Mouse (Mus musculus) intestine, postnatal 0 days (tissue): ENCODE results near the gene Elmo1. TPM values are rescaled to one million over a fixed set of nuclear protein-coding genes. Genes with fewer than 3 reads are reported as not detected.

Source experiments
- ATAC-seq: fragments of 200-750 bp; cut with Nextera tagmentation; 2 replicates; pipeline ENCODE4 v1.8.0; 2017; ENCODE audit warnings: mild to moderate bottlenecking, moderate TSS enrichment, moderate library complexity
- H3K27ac ChIP-seq: fragments of 300-500 bp; sonication (generic); 2 replicates; pipeline ENCODE4 v1.5.1; 2014; ENCODE audit warnings: mild to moderate bottlenecking, low read depth, low read length, moderate library complexity
- H3K27me3 ChIP-seq: fragments of 300-500 bp; sonication (generic); replicated peaks from 2 replicates; pipeline ENCODE4 v1.6.1; 2014; ENCODE audit warnings: low read length, mixed read lengths; ENCODE audit not compliant: control insufficient read depth, insufficient read depth
- H3K36me3 ChIP-seq: fragments of 300-500 bp; sonication (generic); 2 replicates; pipeline ENCODE4 v1.6.1; 2014; ENCODE audit warnings: mild to moderate bottlenecking, moderate library complexity; ENCODE audit not compliant: control insufficient read depth, insufficient read depth
- H3K4me1 ChIP-seq: fragments of 300-500 bp; sonication (generic); replicated peaks from 2 replicates; pipeline ENCODE4 v1.6.1; 2014; ENCODE audit warnings: antibody characterized with exemption, low read length, mixed read lengths; ENCODE audit not compliant: control insufficient read depth, insufficient read depth
- H3K4me2 ChIP-seq: fragments of 300-500 bp; sonication (generic); replicated peaks from 2 replicates; pipeline ENCODE4 v1.6.1; 2014; ENCODE audit warnings: low read depth, mild to moderate bottlenecking, moderate library complexity
- H3K4me3 ChIP-seq: fragments of 300-500 bp; sonication (generic); 2 replicates; pipeline ENCODE4 v1.5.1; 2014; ENCODE audit warnings: low read depth, low read length
- H3K9ac ChIP-seq: fragments of 300-500 bp; sonication (generic); 2 replicates; pipeline ENCODE4 v1.6.1; 2014; ENCODE audit warnings: mild to moderate bottlenecking, low read depth, low read length
- H3K9me3 ChIP-seq: fragments of 300-500 bp; sonication (generic); 2 replicates; pipeline ENCODE4 v1.6.1; 2016; ENCODE audit warnings: mixed run types; ENCODE audit not compliant: control insufficient read depth
- CTCF ChIP-seq: sonication (generic); IDR thresholded peaks from 2 replicates; pipeline ENCODE4 v1.5.1; 2016; ENCODE audit warnings: low read depth, mild to moderate bottlenecking, control low read depth, antibody characterized with exemption, moderate library complexity
- WGBS: fragments of 180-500 bp; shearing (Covaris S2); extraction: QIAGEN DNeasy Blood & Tissue Kit; methylation state at CpG from one replicate; pipeline ENCODE4 v1.1.7; 2014; 5-methylcytosine and 5-hydroxymethylcytosine counted together
- polyA plus RNA-seq: library from polyadenylated mRNA; unstranded; fragments of >200 nt; fragmentation: Nextera tagmentation; extraction: Ambion mirVana; gene quantifications from 2 replicates; pipeline ENCODE4 v1.2.1, GENCODE M21; 2015

The Elmo1 gene
- polyA plus RNA-seq, 1 experiment from 2014 or later = 8.2 TPM

GRCm38 (mm10) chr13:20472301-20472831, 382.0 kb downstream of the Elmo1 start:
- no peak overlapping the region for H3K4me2 ChIP-seq
- WGBS = 65% methylated on average over 10 of the region's 10 CpGs
- H3K9me3 ChIP-seq = no peaks in the 10 kb centered on the region
- H3K4me3 ChIP-seq = no peak overlapping the region
- no peak overlapping the region for H3K27ac ChIP-seq
- H3K36me3 ChIP-seq = no peaks in the 10 kb centered on the region
- no peak for TF ChIP-seq CTCF
- H3K27me3 ChIP-seq = no peaks in the 10 kb centered on the region
- H3K9ac ChIP-seq = no peak overlapping the region
- H3K4me1 ChIP-seq = no peaks in the 10 kb centered on the region
- no peak for ATAC-seq

DNA sequence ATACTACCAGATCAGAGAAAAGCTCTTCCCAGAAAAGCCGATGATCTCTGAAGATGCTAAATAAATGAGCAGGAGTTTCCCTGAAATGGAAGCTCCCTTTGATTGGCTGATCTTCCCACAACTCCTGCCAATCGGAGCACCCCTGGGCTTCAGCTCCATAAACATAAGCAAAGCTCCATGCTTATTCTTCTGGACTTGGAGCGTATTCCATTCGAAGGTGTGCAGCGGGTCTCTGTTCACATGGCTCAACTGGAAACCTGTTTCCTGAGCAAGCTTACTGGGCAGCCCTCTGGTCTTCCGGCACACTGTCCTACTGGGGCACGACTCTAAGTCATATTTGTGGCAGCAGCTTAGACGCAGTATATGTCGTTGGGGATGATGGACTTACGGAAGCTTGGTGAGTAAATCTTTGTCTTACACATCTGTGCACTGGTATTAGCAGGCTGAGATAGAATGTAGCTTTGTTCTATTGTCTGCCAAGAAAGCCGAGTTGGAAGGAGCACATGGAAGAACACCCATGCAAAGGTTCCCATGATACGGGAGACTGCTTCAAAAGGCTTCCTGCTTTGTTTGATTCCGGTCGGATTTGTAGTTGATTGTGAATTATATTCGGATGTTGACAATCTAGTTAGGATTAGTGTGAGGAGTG, 382.6 kb downstream of the Elmo1 start:
- no peak for ATAC-seq
- 75% methylated on average over 15 of the region's 15 CpGs for whole genome bisulfite sequencing
- no peaks in the 10 kb centered on the region for H3K4me1 ChIP-seq
- no peak overlapping the region for H3K9ac ChIP-seq
- H3K9me3 ChIP-seq = no peaks in the 10 kb centered on the region
- no peaks in the 10 kb centered on the region for H3K27me3 ChIP-seq
- H3K4me3 ChIP-seq = no peak overlapping the region
- TF ChIP-seq CTCF = no peak
- H3K27ac ChIP-seq = no peak overlapping the region
- no peaks in the 10 kb centered on the region for H3K36me3 ChIP-seq
- H3K4me2 ChIP-seq = no peak overlapping the region

DNA sequence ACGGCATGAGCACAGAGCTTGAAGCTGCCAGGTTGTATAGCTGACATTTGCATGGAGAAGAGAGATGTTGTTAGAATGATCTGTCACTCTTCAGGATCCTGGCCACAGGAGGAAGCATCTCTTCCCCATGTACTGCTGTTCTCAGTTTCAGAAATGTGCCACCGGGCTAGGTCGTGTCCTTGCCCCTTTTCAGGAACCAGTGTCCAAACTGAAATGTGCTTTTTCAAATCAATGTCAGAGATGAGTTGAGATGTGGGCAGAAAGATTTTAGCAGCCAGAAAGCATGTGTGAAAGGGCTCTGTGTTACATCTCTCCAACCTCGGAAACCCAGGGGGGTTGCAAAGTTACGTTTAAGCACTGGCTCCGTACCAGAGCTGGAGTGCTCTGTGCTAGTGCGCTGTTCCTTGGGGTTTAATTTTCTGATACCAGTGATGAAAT, 383.3 kb downstream of the Elmo1 start:
- H3K4me3 ChIP-seq = no peak overlapping the region
- H3K9ac ChIP-seq = no peak overlapping the region
- H3K27me3 ChIP-seq = no peaks in the 10 kb centered on the region
- ATAC-seq = no peak
- no peaks in the 10 kb centered on the region for H3K9me3 ChIP-seq
- no peaks in the 10 kb centered on the region for H3K36me3 ChIP-seq
- H3K4me2 ChIP-seq = no peak overlapping the region
- H3K27ac ChIP-seq = no peak overlapping the region
- 73% methylated on average over 7 of the region's 7 CpGs for WGBS
- no peak for TF ChIP-seq CTCF
- H3K4me1 ChIP-seq = no peaks in the 10 kb centered on the region

DNA sequence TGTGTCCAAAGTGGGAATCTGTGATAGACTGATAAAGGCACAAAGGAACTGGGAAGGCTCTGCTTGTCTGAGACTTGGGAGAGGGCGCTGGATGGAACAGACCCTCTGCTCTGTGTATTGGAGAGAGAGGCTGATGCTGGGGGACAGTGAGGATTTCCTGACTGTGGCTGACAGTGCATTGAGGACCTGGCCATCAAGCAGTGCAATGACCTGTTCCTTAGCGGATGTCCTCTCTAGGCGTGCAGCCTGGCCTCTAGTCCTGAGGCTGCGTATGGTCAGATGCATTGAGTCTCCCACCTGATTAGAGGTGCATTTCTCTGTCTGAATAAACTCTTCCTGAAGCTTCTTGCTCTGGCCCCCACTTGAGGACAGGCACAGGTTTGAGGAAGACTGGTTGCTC, 384.2 kb downstream of the Elmo1 start:
- Histone ChIP-seq H3K4me1 (no peaks in the 10 kb centered on the region), H3K4me3 (no peak overlapping the region), H3K36me3 (no peaks in the 10 kb centered on the region), H3K9me3 (no peaks in the 10 kb centered on the region), H3K4me2 (no peak overlapping the region), H3K9ac (no peak overlapping the region), H3K27me3 (no peaks in the 10 kb centered on the region), H3K27ac (no peak overlapping the region)
- no peak for ATAC-seq
- TF ChIP-seq CTCF = no peak
- WGBS = 97% methylated on average over 4 of the region's 4 CpGs

- H3K27ac ChIP-seq = no peak overlapping the region
- H3K4me1 ChIP-seq = no peaks in the 10 kb centered on the region
- no peak for ATAC-seq
- WGBS = 96% methylated on average over 1 of the region's 1 CpGs
- H3K27me3 ChIP-seq = no peaks in the 10 kb centered on the region
- H3K4me3 ChIP-seq = no peak overlapping the region
- no peak overlapping the region for H3K4me2 ChIP-seq
- no peak for TF ChIP-seq CTCF
- no peak overlapping the region for H3K9ac ChIP-seq
- H3K36me3 ChIP-seq = no peaks in the 10 kb centered on the region
- H3K9me3 ChIP-seq = no peaks in the 10 kb centered on the region
Observed at GRCm38 (mm10) chr13:20481805-20482204, 391.4 kb downstream of the Elmo1 start.

DNA sequence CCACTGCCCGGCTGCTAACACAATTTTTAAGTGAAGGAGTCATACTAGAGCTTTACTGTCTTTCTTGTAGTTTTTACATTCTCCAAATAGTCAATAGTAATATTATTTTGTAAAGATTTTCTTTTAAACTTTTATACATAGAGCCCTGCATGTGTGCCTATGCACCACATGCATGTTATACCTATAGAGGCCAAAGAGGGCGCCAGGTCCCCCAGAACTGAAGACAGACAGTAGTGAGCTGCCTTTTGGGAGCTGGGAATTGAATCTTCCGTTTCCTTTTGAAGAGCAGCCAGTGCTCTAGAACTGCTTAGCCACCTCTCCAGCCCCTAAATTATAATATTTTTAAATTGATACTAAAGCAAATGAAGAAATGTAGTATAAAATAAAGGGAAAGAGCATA, 398.7 kb downstream of the Elmo1 start:
- Histone ChIP-seq H3K4me1 (0 out of 2 replicates have a peak, but pooled peaks cover 3% of the 10 kb centered on the region), H3K9ac (no peak overlapping the region), H3K27me3 (no peaks in the 10 kb centered on the region), H3K36me3 (no peaks in the 10 kb centered on the region), H3K4me3 (no peak overlapping the region), H3K27ac (no peak overlapping the region), H3K4me2 (no peak overlapping the region), H3K9me3 (no peaks in the 10 kb centered on the region)
- 83% methylated on average over 3 of the region's 3 CpGs for WGBS
- no peak for ATAC-seq
- TF ChIP-seq CTCF = peak; percentile 33; the same call in 1 of the 2 replicates
